Mouse (Mus musculus) liver, postnatal 0 days (tissue): Measurements from ENCODE around the gene Dmap1. TPM values are rescaled to one million over a fixed set of nuclear protein-coding genes. Genes with fewer than 3 reads are reported as not detected.

Source experiments
- ATAC-seq: fragments of 200-750 bp; cut with Nextera tagmentation; 2 replicates; pipeline ENCODE4 v1.8.0; 2017; ENCODE audit warnings: mild to moderate bottlenecking, moderate library complexity
- DNase-seq: peaks from one replicate; pipeline ENCODE4 v3.0.0-alpha.2; 2016
- H3K27ac ChIP-seq: fragments of 300-500 bp; sonication (generic); 2 replicates; pipeline ENCODE4 v1.5.1; 2014; ENCODE audit warnings: antibody characterized with exemption, moderate library complexity, mild to moderate bottlenecking, low read depth
- H3K27me3 ChIP-seq: fragments of 300-500 bp; sonication (generic); 2 replicates; pipeline ENCODE4 v1.6.1; 2014; ENCODE audit warnings: low read length, control low read depth, mixed read lengths; ENCODE audit not compliant: insufficient read depth
- H3K36me3 ChIP-seq: fragments of 300-500 bp; sonication (generic); replicated peaks from 2 replicates; pipeline ENCODE4 v1.6.1; 2014; ENCODE audit warnings: mild to moderate bottlenecking, control low read depth, low read length, moderate library complexity, mixed read lengths; ENCODE audit not compliant: insufficient read depth
- H3K4me1 ChIP-seq: fragments of 300-500 bp; sonication (generic); 2 replicates; pipeline ENCODE4 v1.6.1; 2014; ENCODE audit warnings: antibody characterized with exemption, mild to moderate bottlenecking, control low read depth; ENCODE audit not compliant: insufficient read depth
- H3K4me2 ChIP-seq: fragments of 300-500 bp; sonication (generic); 2 replicates; pipeline ENCODE4 v1.6.1; 2014; ENCODE audit warnings: low read depth, mild to moderate bottlenecking, low read length, moderate library complexity, mixed read lengths
- H3K4me3 ChIP-seq: fragments of 300-500 bp; sonication (generic); 2 replicates; pipeline ENCODE4 v1.5.1; 2014; ENCODE audit warnings: low read depth, low read length
- H3K9ac ChIP-seq: fragments of 300-500 bp; sonication (generic); replicated peaks from 2 replicates; pipeline ENCODE4 v1.6.1; 2014; ENCODE audit warnings: mild to moderate bottlenecking, moderate library complexity
- H3K9me3 ChIP-seq: fragments of 300-500 bp; sonication (generic); 2 replicates; pipeline ENCODE4 v1.6.1; 2016; ENCODE audit warnings: mild to moderate bottlenecking, control low read depth, low read length, mixed read lengths
- CTCF ChIP-seq: sonication (generic); IDR thresholded peaks from 2 replicates; pipeline ENCODE4 v1.5.1; 2016; ENCODE audit warnings: antibody characterized with exemption, low read depth
- EP300 ChIP-seq: IDR thresholded peaks from 2 replicates; pipeline ENCODE4 v1.6.1; 2016; ENCODE audit warnings: antibody characterized with exemption, low read depth, mild to moderate bottlenecking
- WGBS: fragments of 180-500 bp; shearing (Covaris S2); extraction: QIAGEN DNeasy Blood & Tissue Kit; methylation state at CpG from one replicate; pipeline ENCODE4 v1.1.7; 2014; ENCODE audit not compliant: insufficient replicate concordance; 5-methylcytosine and 5-hydroxymethylcytosine counted together
- polyA plus RNA-seq: library from polyadenylated mRNA; unstranded; fragments of >200 nt; fragmentation: Nextera tagmentation; extraction: Ambion mirVana; gene quantifications from 2 replicates; pipeline ENCODE4 v1.2.1, GENCODE M21; 2015

Dmap1 gene
- polyA plus RNA-seq, 1 experiment from 2014 or later: 14.6 TPM

GRCm38 (mm10) chr4:117658582-117659444 is 23.3 kb downstream of the Dmap1 start:
- H3K4me2 ChIP-seq: no peak overlapping the region
- ATAC-seq (no peak), DNase-seq (peak; percentile 59)
- TF ChIP-seq EP300 (no peak), CTCF (peak; percentile 51)
- no peak overlapping the region for H3K9ac ChIP-seq
- peaks cover 2% of the 10 kb centered on the region; the same call in 1 of the 2 replicates for H3K36me3 ChIP-seq
- H3K27ac ChIP-seq: no peak overlapping the region
- H3K9me3 ChIP-seq: no peaks in the 10 kb centered on the region
- 60% methylated on average over 14 of the region's 14 CpGs for WGBS
- no peaks in the 10 kb centered on the region for H3K27me3 ChIP-seq
- no peak overlapping the region for H3K4me3 ChIP-seq
- no peaks in the 10 kb centered on the region for H3K4me1 ChIP-seq

GRCm38 (mm10) chr4:117657646-117658045 is 24.4 kb downstream of the Dmap1 start:
- 87% methylated on average over 4 of the region's 4 CpGs for WGBS
- ATAC-seq (no peak), DNase-seq (no peak)
- H3K36me3 ChIP-seq: peaks cover 2% of the 10 kb centered on the region; the same call in 1 of the 2 replicates
- no peak overlapping the region for H3K27ac ChIP-seq
- no peak for TF ChIP-seq CTCF
- TF ChIP-seq EP300: no peak
- H3K9me3 ChIP-seq: no peaks in the 10 kb centered on the region
- H3K4me2 ChIP-seq: no peak overlapping the region
- H3K27me3 ChIP-seq: no peaks in the 10 kb centered on the region
- H3K4me1 ChIP-seq: no peaks in the 10 kb centered on the region
- H3K9ac ChIP-seq: no peak overlapping the region
- no peak overlapping the region for H3K4me3 ChIP-seq

- H3K4me1 ChIP-seq: no peaks in the 10 kb centered on the region
- 68% methylated on average over 6 of the region's 6 CpGs for WGBS
- no peak overlapping the region for H3K9ac ChIP-seq
- TF ChIP-seq EP300 (no peak), CTCF (no peak)
- H3K4me3 ChIP-seq: no peak overlapping the region
- H3K36me3 ChIP-seq: peaks cover 2% of the 10 kb centered on the region; the same call in 1 of the 2 replicates
- DNase-seq: no peak
- no peaks in the 10 kb centered on the region for H3K27me3 ChIP-seq
- no peak for ATAC-seq
- no peaks in the 10 kb centered on the region for H3K9me3 ChIP-seq
- H3K27ac ChIP-seq: no peak overlapping the region
- no peak overlapping the region for H3K4me2 ChIP-seq
These were observed 25.1 kb downstream of the Dmap1 start for GRCm38 (mm10) chr4:117656961-117657360.

- no peak overlapping the region for H3K9ac ChIP-seq
- peaks cover 2% of the 10 kb centered on the region for H3K36me3 ChIP-seq
- TF ChIP-seq EP300 (no peak), CTCF (no peak)
- no peak for DNase-seq
- no peak overlapping the region for H3K4me2 ChIP-seq
- H3K9me3 ChIP-seq: no peaks in the 10 kb centered on the region
- H3K27ac ChIP-seq: no peak overlapping the region
- no peaks in the 10 kb centered on the region for H3K27me3 ChIP-seq
- no peak for ATAC-seq
- 81% methylated on average over 5 of the region's 5 CpGs for WGBS
- H3K4me3 ChIP-seq: no peak overlapping the region
- no peaks in the 10 kb centered on the region for H3K4me1 ChIP-seq
These were observed 26.6 kb downstream of the Dmap1 start for GRCm38 (mm10) chr4:117655500-117655863.

GRCm38 (mm10) chr4:117654703-117655499 is 27.2 kb downstream of the Dmap1 start:
- 75% methylated on average over 9 of the region's 9 CpGs for WGBS
- no peak overlapping the region for H3K9ac ChIP-seq
- no peaks in the 10 kb centered on the region for H3K9me3 ChIP-seq
- ATAC-seq (no peak), DNase-seq (no peak)
- no peak overlapping the region for H3K4me2 ChIP-seq
- no peak overlapping the region for H3K27ac ChIP-seq
- peaks cover 2% of the 10 kb centered on the region for H3K36me3 ChIP-seq
- no peak overlapping the region for H3K4me3 ChIP-seq
- H3K4me1 ChIP-seq: no peaks in the 10 kb centered on the region
- no peaks in the 10 kb centered on the region for H3K27me3 ChIP-seq
- TF ChIP-seq CTCF: no peak
- no peak for TF ChIP-seq EP300

- TF ChIP-seq EP300 (no peak), CTCF (no peak)
- DNase-seq (no peak), ATAC-seq (no peak)
- Histone ChIP-seq H3K4me3 (no peak overlapping the region), H3K27ac (no peak overlapping the region), H3K4me2 (no peak overlapping the region), H3K4me1 (no peaks in the 10 kb centered on the region), H3K9ac (no peak overlapping the region), H3K27me3 (no peaks in the 10 kb centered on the region), H3K36me3 (peaks cover 2% of the 10 kb centered on the region; the same call in 1 of the 2 replicates), H3K9me3 (no peaks in the 10 kb centered on the region)
- 67% methylated on average over 10 of the region's 10 CpGs for WGBS
These were observed 27.9 kb downstream of the Dmap1 start for GRCm38 (mm10) chr4:117654016-117654702.
